In the genomic region with DNA sequence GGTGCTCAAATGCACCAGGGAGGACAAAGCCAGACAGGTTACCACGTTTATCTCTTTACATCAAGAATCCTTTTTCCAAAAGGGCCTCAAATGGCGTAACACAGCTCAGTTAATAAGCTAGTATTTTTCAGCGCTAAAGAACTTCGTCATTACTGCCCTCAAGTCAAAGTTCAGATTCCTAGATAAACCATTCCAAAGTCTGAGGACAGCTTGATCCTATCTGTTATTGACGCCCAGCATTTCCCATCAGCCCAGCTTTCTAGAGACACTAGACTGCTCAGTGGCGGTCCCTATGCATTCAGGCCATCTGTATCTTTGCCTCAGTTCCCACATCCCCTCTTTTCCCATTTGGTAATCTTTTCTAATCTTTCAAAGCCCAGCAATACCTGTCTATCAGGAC, we compare ENCODE assay signal across 23 mouse cellular contexts. TPM values are rescaled to one million over a fixed set of nuclear protein-coding genes. Genes with fewer than 3 reads are reported as not detected.
DNase-seq lines count a peak whose midpoint lies in the region; ATAC-seq and TF ChIP-seq lines count a peak whose summit lies in the region.
"Had no signal": no experiment of that assay in that cellular context is flagged by ENCODE, and none has a peak within 500 bp of the region (broad histone marks: within the 10 kb centered on the region; RNA-seq: fewer than 3 reads in every experiment).

No protein-coding gene starts in this region.

- no peak overlapping the region for H3K27ac ChIP-seq in kidney, embryonic 16.5 days (ENCODE audit: low read length)
- peak overlapping the region; percentile 48 for H3K27ac ChIP-seq in liver, embryonic 16.5 days (ENCODE audit: low read length)
- peak overlapping the region; percentile 54 for H3K27ac ChIP-seq in small intestine, adult 2 months (ENCODE audit: insufficient read depth, low read depth, low read length)
- no peak overlapping the region for H3K27ac ChIP-seq in lung, postnatal 0 days (ENCODE audit: low read length)
- H3K27ac ChIP-seq: embryonic facial prominence, embryonic 10.5 days; embryonic facial prominence, embryonic 13.5 days; forebrain, embryonic 12.5 days; forebrain, embryonic 15.5 days; heart, embryonic 15.5 days; hindbrain, embryonic 10.5 days; hindbrain, embryonic 13.5 days had no signal

- 86% methylated on average over 6 of the region's 6 CpGs for WGBS in kidney, embryonic 16.5 days
- WGBS in liver, embryonic 16.5 days (ENCODE audit: insufficient replicate concordance) = 75% methylated on average over 6 of the region's 6 CpGs
- 48% methylated on average over 6 of the region's 6 CpGs for WGBS in small intestine, adult 2 months
- WGBS in lung, postnatal 0 days = 88% methylated on average over 6 of the region's 6 CpGs

- no peaks in the 10 kb centered on the region for H3K4me1 ChIP-seq in kidney, embryonic 16.5 days (ENCODE audit: insufficient read depth, low read length)
- no peaks in the 10 kb centered on the region; the same call in 1 of the 2 replicates for H3K4me1 ChIP-seq in liver, embryonic 16.5 days (ENCODE audit: control insufficient read depth, low read depth, low read length)
- peaks cover 6% of the 10 kb centered on the region; the same call in 1 of the 2 replicates for H3K4me1 ChIP-seq in small intestine, adult 2 months (ENCODE audit: control insufficient read depth, insufficient read depth, insufficient read length, low read length)
- no peaks in the 10 kb centered on the region for H3K4me1 ChIP-seq in lung, postnatal 0 days (ENCODE audit: insufficient read depth, low read depth, low read length)
- H3K4me1 ChIP-seq: embryonic facial prominence, embryonic 10.5 days; embryonic facial prominence, embryonic 13.5 days; forebrain, embryonic 12.5 days; forebrain, embryonic 15.5 days; heart, embryonic 12.5 days; heart, embryonic 15.5 days; hindbrain, embryonic 10.5 days; hindbrain, embryonic 13.5 days had no signal

- no peak for TF ChIP-seq POLR2A in small intestine, adult 2 months (IDR thresholded peaks at IDR 0.05; ENCODE audit: low read depth, low read length)

- no peak for TF ChIP-seq EP300 in lung, postnatal 0 days (IDR thresholded peaks at IDR 0.05)

- H3K27me3 ChIP-seq in kidney, embryonic 16.5 days (ENCODE audit: insufficient read depth, low read length) = no peaks in the 10 kb centered on the region
- no peaks in the 10 kb centered on the region for H3K27me3 ChIP-seq in liver, embryonic 16.5 days (ENCODE audit: control insufficient read depth, insufficient read depth, low read depth, low read length)
- H3K27me3 ChIP-seq in small intestine, adult 2 months (ENCODE audit: control insufficient read depth, insufficient read depth, low read length) = no peaks in the 10 kb centered on the region
- no peaks in the 10 kb centered on the region for H3K27me3 ChIP-seq in lung, postnatal 0 days (replicated peaks; ENCODE audit: insufficient read depth, low read length)
- H3K27me3 ChIP-seq: embryonic facial prominence, embryonic 13.5 days; forebrain, embryonic 12.5 days; forebrain, embryonic 15.5 days; heart, embryonic 12.5 days; heart, embryonic 15.5 days; hindbrain, embryonic 13.5 days had no signal

- no peak for ATAC-seq in kidney, embryonic 16.5 days (ENCODE audit: low FRiP score, low TSS enrichment)
- ATAC-seq in liver, embryonic 16.5 days (ENCODE audit: low read depth) = peak; percentile 64
- ATAC-seq in lung, postnatal 0 days = no peak
- ATAC-seq: CD4-positive, CD25-positive, alpha-beta regulatory T cell, adult 4 months; forebrain, embryonic 15.5 days had no signal

- no peak overlapping the region for H3K4me3 ChIP-seq in kidney, embryonic 16.5 days (ENCODE audit: low read length)
- H3K4me3 ChIP-seq in liver, embryonic 16.5 days (ENCODE audit: low read depth, low read length) = no peak overlapping the region
- no peak overlapping the region for H3K4me3 ChIP-seq in small intestine, adult 2 months (ENCODE audit: low read depth, low read length)
- no peak overlapping the region for H3K4me3 ChIP-seq in lung, postnatal 0 days (ENCODE audit: low read depth, low read length)
- H3K4me3 ChIP-seq: embryonic facial prominence, embryonic 10.5 days; embryonic facial prominence, embryonic 13.5 days; erythroblast, embryonic 14.5 days; forebrain, embryonic 12.5 days; forebrain, embryonic 15.5 days; heart, embryonic 12.5 days; heart, embryonic 15.5 days; hindbrain, embryonic 10.5 days; hindbrain, embryonic 13.5 days had no signal

- no peak overlapping the region for H3K4me2 ChIP-seq in kidney, embryonic 16.5 days (replicated peaks; ENCODE audit: low read depth, low read length)
- H3K4me2 ChIP-seq in liver, embryonic 16.5 days (ENCODE audit: low read depth, low read length) = no peak overlapping the region
- no peak overlapping the region for H3K4me2 ChIP-seq in lung, postnatal 0 days (replicated peaks; ENCODE audit: low read depth, low read length)
- H3K4me2 ChIP-seq: embryonic facial prominence, embryonic 13.5 days; forebrain, embryonic 12.5 days; forebrain, embryonic 15.5 days; heart, embryonic 12.5 days; heart, embryonic 15.5 days; hindbrain, embryonic 13.5 days had no signal

- peak; percentile 41 for DNase-seq in kidney, adult 9 months
- DNase-seq in liver = no peak
- no peak for DNase-seq in lung, postnatal 0 days (ENCODE audit: low spot score)
- DNase-seq: cerebellum, adult 11-12 months; cerebellum, adult 8-10 months; cerebellum, postnatal 36 days; embryo, embryonic 11 days; gastrocnemius, postnatal 25 days; heart, adult 18-20 months; heart, postnatal 36 days had no signal

- no peaks in the 10 kb centered on the region for H3K9me3 ChIP-seq in kidney, embryonic 16.5 days (ENCODE audit: low read length)
- no peaks in the 10 kb centered on the region for H3K9me3 ChIP-seq in liver, embryonic 16.5 days (replicated peaks; ENCODE audit: control insufficient read depth, low read length)
- H3K9me3 ChIP-seq in lung, postnatal 0 days (ENCODE audit: low read length) = no peaks in the 10 kb centered on the region
- H3K9me3 ChIP-seq: embryonic facial prominence, embryonic 10.5 days; embryonic facial prominence, embryonic 13.5 days; forebrain, embryonic 12.5 days; forebrain, embryonic 15.5 days; heart, embryonic 12.5 days; heart, embryonic 15.5 days; hindbrain, embryonic 10.5 days; hindbrain, embryonic 13.5 days had no signal

- TF ChIP-seq CTCF in small intestine, adult 2 months (IDR thresholded peaks at IDR 0.05; ENCODE audit: extremely low read depth, insufficient read length, insufficient replicate concordance, low read depth, low read length) = no peak
- no peak for TF ChIP-seq CTCF in lung, postnatal 0 days (IDR thresholded peaks at IDR 0.05)

- no peak overlapping the region for H3K9ac ChIP-seq in kidney, embryonic 16.5 days (replicated peaks; ENCODE audit: low read length)
- no peak overlapping the region for H3K9ac ChIP-seq in liver, embryonic 16.5 days (ENCODE audit: low read depth, low read length)
- H3K9ac ChIP-seq in lung, postnatal 0 days (replicated peaks; ENCODE audit: low read depth) = no peak overlapping the region
- H3K9ac ChIP-seq: embryonic facial prominence, embryonic 13.5 days; forebrain, embryonic 12.5 days; forebrain, embryonic 15.5 days; heart, embryonic 12.5 days; heart, embryonic 15.5 days; hindbrain, embryonic 13.5 days had no signal

- H3K36me3 ChIP-seq in kidney, embryonic 16.5 days (ENCODE audit: insufficient read depth, low read length) = peaks cover 24% of the 10 kb centered on the region
- H3K36me3 ChIP-seq in liver, embryonic 16.5 days (ENCODE audit: control insufficient read depth, insufficient read depth) = peaks cover 32% of the 10 kb centered on the region
- H3K36me3 ChIP-seq in small intestine, adult 2 months (ENCODE audit: control insufficient read depth, insufficient read depth, low read length) = no peaks in the 10 kb centered on the region
- no peaks in the 10 kb centered on the region for H3K36me3 ChIP-seq in lung, postnatal 0 days (ENCODE audit: insufficient read depth, low read length)
- H3K36me3 ChIP-seq: forebrain, embryonic 15.5 days; hindbrain, embryonic 13.5 days had no signal

RNA-seq across cellular contexts. Expression of gene Brca1, which starts 32.4 kb away (rescaled TPM):
- polyA plus RNA-seq in kidney, embryonic 16.5 days (2015; fragmentation: Nextera tagmentation; extraction: Ambion mirVana) = 12.5 and 14.9 TPM in 2 replicates
- polyA plus RNA-seq in liver, embryonic 16.5 days (2015; fragmentation: Nextera tagmentation; extraction: Ambion mirVana) = 10.5 and 11.3 TPM in 2 replicates
- 0.24 and 1.0 TPM in 2 replicates for polyA plus RNA-seq in small intestine, adult 2 months (2012; rRNA removed)
- polyA plus RNA-seq in lung, postnatal 0 days (2015; fragmentation: Nextera tagmentation; extraction: Ambion mirVana) = 0.42 and 1.5 TPM in 2 replicates

RNA-seq across cellular contexts. Expression of gene Nbr1, which starts 32.6 kb away (rescaled TPM):
- 84.7 and 90.0 TPM in 2 replicates for polyA plus RNA-seq in kidney, embryonic 16.5 days (2015; fragmentation: Nextera tagmentation; extraction: Ambion mirVana)
- polyA plus RNA-seq in liver, embryonic 16.5 days (2015; fragmentation: Nextera tagmentation; extraction: Ambion mirVana) = 46.9 and 52.5 TPM in 2 replicates
- polyA plus RNA-seq in small intestine, adult 2 months (2012; rRNA removed) = 47.4 and 116 TPM in 2 replicates
- 57.2 and 58.7 TPM in 2 replicates for polyA plus RNA-seq in lung, postnatal 0 days (2015; fragmentation: Nextera tagmentation; extraction: Ambion mirVana)

RNA-seq across cellular contexts. Expression of gene Vat1, which starts 53.3 kb away (rescaled TPM):
- polyA plus RNA-seq in kidney, embryonic 16.5 days (2015; fragmentation: Nextera tagmentation; extraction: Ambion mirVana) = 36.5 and 39.3 TPM in 2 replicates
- 10.2 and 12.3 TPM in 2 replicates for polyA plus RNA-seq in liver, embryonic 16.5 days (2015; fragmentation: Nextera tagmentation; extraction: Ambion mirVana)
- 92.5 and 272 TPM in 2 replicates for polyA plus RNA-seq in small intestine, adult 2 months (2012; rRNA removed)
- polyA plus RNA-seq in lung, postnatal 0 days (2015; fragmentation: Nextera tagmentation; extraction: Ambion mirVana) = 76.4 and 88.1 TPM in 2 replicates

RNA-seq across cellular contexts. Expression of gene Rnd2, which starts 54.6 kb away (rescaled TPM):
- 10.9 and 11.3 TPM in 2 replicates for polyA plus RNA-seq in kidney, embryonic 16.5 days (2015; fragmentation: Nextera tagmentation; extraction: Ambion mirVana)
- polyA plus RNA-seq in liver, embryonic 16.5 days (2015; fragmentation: Nextera tagmentation; extraction: Ambion mirVana) = 1.4 and 1.7 TPM in 2 replicates
- polyA plus RNA-seq in small intestine, adult 2 months (2012; rRNA removed) = 18.5 and 28.1 TPM in 2 replicates
- polyA plus RNA-seq in lung, postnatal 0 days (2015; fragmentation: Nextera tagmentation; extraction: Ambion mirVana) = 7.5 and 9.4 TPM in 2 replicates

Comparison
In these comparisons a context has a peak if more than half of its experiments do, and no peak if none do; other contexts are left out.
1. H3K27ac ChIP-seq: peak in liver, embryonic 16.5 days (single experiment) and small intestine, adult 2 months (single experiment); none in kidney, embryonic 16.5 days (single experiment) and lung, postnatal 0 days (single experiment).